Mouse (Mus musculus): ENCODE measurements around the gene H2-T24. TPM values are rescaled to one million over a fixed set of nuclear protein-coding genes. Genes with fewer than 3 reads are reported as not detected.
"Not testable (repeated sequence)": the region's sequence is repeated elsewhere in the genome, so short reads cannot be mapped to it uniquely, and the experiment has no call there.

Gene H2-T24
- total RNA-seq, 2 experiments from 2014 or later = 0.62 to 0.93 TPM

DNA sequence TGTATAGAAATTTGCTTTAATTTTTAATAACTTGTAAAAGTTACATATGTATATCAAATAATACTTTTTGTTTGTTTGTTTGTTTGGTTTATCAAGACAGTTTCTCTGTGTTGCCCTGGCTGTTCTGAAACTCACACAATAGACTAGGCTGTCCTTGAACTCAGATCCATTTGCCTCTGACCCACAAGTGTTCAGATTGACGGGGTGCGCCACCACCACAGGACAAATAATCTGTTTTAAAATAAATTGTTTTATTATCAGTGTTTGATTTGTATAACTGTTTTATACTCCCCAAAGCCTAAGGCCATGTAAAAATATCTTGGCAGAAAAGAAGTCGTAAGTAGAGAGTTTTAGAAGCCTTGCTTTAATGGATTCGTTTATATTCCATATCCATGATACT, 7.3 kb upstream of the H2-T24 start:
- intact Hi-C loops (cut with DNase I; ENCODE audit: low total_unique reads) = no loop called here
- DNase-seq = no peak

- DNase-seq = no peak
- intact Hi-C loops (cut with DNase I; ENCODE audit: low total_unique reads) = no loop called here
Observed at GRCm38 (mm10) chr17:36025901-36026300, 5.5 kb upstream of the H2-T24 start.

- intact Hi-C loops (cut with DNase I; ENCODE audit: low total_unique reads) = no loop called here
- no peak for DNase-seq
Observed at GRCm38 (mm10) chr17:36025197-36025596, 4.8 kb upstream of the H2-T24 start.

DNA sequence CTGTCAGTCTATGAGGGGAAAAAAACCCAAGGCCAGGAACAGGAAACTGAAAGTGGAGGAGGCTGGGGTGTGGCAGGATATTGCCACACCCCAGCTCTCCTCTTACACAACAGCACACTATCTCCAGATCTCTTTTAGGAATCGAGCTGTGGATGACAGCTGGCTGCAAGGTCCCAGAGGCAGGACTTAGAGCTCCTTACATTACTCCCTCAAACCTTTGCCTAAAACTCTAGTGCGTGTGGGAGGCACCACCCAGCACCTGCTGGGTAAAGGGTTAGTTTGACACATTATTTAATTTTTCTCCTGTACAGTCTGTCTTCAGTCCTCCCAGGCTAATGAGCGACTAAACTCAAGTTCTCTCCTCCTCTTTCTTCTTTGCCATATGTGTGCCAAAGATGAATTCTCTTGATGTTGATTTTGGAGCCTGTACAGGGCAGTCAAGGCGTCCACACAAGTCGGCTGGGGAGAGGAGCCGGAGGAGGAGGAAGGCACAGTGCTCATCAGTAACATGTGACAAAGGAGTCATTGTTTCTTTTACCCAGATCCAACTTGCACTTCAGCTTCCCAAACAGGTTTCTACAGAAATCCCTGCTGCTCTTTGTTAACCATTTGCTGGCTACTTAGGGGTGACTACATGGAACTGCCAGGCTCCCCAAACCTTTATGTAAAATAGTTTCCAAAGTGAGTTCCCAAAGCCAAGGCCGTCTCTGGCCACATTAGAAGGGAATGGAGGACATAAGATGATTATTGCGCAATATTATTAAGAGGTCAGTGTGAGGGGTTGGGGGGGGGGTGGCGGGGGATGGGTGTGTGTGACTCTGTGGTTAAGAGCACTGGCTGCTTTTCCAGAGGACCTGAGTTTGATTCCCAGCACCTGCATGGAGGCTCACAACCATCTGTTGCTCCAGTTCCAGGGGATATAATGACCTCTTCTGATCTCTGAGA, 3.6 kb upstream of the H2-T24 start:
- no peak for DNase-seq
- intact Hi-C loops (cut with DNase I; ENCODE audit: low total_unique reads) = no loop called here

GRCm38 (mm10) chr17:36022922-36023321, 2.6 kb upstream of the H2-T24 start:
- no peak for DNase-seq
- intact Hi-C loops (cut with DNase I; ENCODE audit: low total_unique reads) = no loop called here

DNA sequence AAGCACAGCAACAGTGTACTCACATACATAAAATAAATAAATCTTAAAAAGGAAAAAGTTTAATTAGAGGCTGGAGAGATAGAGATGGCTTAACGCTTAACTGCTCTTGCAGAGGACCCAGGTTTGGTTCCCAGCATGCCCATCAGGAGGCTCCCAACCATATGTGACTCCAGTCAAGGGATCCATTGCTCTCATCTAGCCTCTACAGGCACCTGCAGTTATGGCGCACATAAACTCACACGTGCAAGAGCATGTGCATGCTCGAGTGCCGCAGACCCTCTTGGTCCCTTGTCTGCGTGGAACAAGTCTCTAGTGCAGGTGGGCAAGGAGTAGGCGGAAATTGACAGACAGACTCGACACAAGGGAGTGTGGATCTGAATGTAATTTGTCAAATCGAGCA, 1.7 kb upstream of the H2-T24 start:
- intact Hi-C loops (cut with DNase I; ENCODE audit: low total_unique reads) = no loop called here
- no peak for DNase-seq

DNA sequence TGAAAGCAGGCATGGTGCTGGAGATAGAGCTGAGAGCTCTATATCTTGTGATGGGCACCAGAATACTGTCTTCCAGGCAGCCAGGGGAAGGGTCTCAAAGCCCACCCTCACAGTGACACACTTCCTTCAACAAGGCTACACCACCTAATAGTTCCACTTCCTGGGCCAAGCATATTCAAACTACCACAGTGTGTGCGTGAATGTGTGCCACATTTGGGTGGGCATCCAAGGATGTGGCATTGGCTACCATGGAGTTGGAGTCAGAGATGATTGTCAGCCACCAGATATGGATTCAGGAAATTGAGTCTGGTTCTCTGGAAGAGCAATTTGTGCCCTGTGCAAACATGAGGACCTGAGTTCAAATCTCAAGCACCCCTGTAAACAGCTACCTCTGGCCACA, 949 bp upstream of the H2-T24 start:
- intact Hi-C loops (cut with DNase I; ENCODE audit: low total_unique reads) = no loop called here

DNA sequence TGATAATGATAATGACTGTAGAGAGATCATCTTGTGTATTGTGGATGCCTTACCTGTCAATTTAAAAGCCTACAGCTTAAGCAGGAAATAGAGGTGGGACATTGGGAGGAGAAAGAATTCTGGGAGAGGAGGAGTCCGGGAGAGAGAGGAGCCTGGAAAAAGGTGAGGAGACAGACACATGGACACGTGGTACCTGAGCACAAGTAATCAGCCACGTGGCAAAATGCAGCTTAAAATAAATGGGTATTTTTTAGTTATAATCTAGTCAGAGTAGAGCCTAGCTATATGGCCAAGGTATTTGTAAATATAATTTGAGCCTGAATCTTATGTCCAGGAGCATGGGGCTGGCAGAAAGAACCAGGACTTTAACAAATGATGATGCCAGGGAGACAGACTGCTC, 841 bp downstream of the H2-T24 start:
- intact Hi-C loops (cut with DNase I; ENCODE audit: low total_unique reads) = no loop called here
- DNase-seq = no peak

More for the DNA sequence above, 949 bp upstream of the H2-T24 start:
- no peak for DNase-seq

- intact Hi-C loops (cut with DNase I; ENCODE audit: low total_unique reads) = no loop called here
- no peak for DNase-seq
Observed at GRCm38 (mm10) chr17:36018979-36019378, 1.4 kb downstream of the H2-T24 start.

DNA sequence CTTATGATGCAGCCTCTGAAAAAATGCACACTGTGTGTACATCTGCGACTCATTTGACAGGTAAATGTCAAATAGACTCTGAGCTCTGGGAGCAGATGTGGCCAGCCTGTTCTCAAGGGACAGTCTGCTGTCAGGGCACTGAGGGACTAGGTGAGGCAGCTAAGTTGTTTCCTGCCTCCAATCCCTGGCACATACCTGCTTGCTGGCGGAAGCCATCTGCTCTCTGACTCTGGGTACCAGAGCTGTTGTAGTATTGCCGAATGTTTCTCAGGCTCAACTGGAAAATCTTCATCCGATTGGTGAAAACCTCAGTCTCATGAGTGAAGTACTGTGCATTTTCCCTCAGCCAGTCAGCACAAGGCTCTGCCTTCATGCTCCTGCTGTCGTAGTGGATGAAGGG, 3.3 kb downstream of the H2-T24 start:
- intact Hi-C loops (cut with DNase I; ENCODE audit: low total_unique reads) = no loop called here
- no peak for DNase-seq

GRCm38 (mm10) chr17:36014977-36015376, 5.4 kb downstream of the H2-T24 start:
- intact Hi-C loops (cut with DNase I; ENCODE audit: low total_unique reads) = no loop called here
- no peak for DNase-seq

DNA sequence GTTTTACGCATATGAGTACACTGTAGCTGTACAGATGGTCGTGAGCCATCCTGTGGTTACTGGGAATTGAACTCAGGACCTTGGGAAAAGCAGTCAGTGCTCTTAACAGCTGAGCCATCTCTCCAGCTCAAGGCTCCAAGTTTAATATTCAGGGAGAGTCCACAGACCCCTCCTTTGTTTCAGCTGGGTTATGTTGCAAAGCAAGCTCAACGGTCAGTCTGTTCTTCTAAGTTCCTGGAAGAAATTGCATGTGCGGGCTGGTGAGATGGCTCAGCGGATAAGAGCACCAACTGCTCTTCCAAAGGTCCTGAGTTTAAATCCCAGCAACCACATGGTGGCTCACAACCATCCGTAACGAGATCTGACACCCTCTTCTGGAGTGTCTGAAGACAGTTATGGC, 16.0 kb downstream of the H2-T24 start:
- DNase-seq; intact Hi-C loops (cut with DNase I; ENCODE audit: low total_unique reads): not testable (repeated sequence)

DNA sequence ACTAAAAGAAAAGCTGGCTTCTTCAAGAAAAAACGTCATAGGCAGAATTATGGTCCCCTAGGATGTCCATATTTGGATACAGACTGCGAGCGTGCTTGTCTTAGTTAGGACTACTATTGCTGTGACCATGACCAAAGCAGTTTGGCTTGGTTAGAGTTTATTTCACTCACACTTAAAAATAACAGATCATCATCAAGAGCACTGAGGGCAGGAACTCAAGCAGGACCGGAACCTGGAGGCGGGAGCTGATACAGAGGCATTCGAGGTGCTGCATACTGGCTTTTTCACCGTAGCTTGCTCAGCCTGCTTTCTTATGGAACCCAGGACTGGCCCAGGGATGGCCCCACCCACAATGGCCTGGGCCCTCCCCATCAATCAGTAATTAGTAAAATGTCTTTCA, 17.0 kb downstream of the H2-T24 start:
- DNase-seq = no peak
- intact Hi-C loops (cut with DNase I; ENCODE audit: low total_unique reads) = no loop called here

DNA sequence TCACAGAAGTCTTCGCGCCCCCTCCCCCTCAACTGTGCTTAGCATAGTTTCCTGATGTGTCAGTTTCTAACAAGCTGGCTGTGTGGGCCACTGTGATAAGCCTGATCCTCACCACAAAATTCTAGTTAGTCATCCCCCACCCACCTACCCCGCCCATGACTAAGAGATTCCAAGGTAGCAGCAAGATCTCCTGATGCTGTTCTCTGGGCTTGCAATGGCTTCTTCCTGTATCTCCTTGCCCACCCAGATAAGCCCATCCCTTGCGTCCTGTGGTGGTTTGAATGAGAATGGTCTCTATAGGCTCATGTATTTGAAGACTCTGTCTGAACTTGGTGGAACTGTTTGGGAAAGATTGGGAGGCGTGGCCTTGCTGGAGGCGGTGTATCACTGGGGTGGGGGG, 18.4 kb downstream of the H2-T24 start:
- intact Hi-C loops (cut with DNase I; ENCODE audit: low total_unique reads) = no loop called here

DNA sequence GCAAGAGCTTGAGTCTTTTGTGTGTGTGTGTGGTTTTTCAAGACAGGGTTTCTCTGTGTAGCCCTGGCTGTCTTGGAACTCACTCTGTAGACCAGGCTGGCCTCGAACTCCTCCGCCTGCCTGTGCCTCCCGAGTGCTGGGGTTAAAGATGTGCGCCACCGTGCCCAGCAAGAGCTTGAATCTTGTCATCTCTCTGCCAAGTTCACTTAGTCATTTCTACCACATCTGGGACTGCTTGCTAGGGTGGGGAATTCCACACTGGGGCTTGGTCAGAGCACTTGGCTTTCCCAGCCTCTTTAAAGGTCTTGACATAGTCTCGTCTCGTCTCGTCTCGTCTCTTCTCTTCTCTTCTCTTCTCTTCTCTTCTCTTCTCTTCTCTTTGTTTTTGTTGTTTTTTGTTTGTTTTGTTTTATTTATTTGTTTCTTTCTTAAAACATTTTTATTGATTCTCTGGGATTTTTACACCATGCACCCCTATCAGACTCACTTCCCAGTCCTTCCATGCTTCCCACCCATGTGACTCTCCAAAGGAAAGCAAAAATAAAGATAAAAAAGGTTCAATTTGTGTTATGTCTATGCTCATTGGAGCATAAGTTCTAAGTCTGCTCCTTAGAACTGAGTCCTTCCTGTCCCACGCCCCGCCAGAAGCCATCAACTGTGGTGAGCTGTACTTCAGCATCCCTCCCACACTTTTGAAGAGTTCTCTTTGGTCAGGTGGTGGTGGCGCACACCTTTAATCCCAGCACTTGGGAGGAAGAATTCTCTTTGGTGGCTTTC, 19.1 kb downstream of the H2-T24 start:
- DNase-seq = no peak
- intact Hi-C loops (cut with DNase I; ENCODE audit: low total_unique reads) = no loop called here

More for the DNA sequence above, 18.4 kb downstream of the H2-T24 start:
- DNase-seq = no peak

GRCm38 (mm10) chr17:36000349-36000748, 20.0 kb downstream of the H2-T24 start:
- intact Hi-C loops (cut with DNase I; ENCODE audit: low total_unique reads) = no loop called here

GRCm38 (mm10) chr17:35999356-35999755, 21.0 kb downstream of the H2-T24 start:
- intact Hi-C loops (cut with DNase I; ENCODE audit: low total_unique reads) = no loop called here
- DNase-seq = no peak

More at GRCm38 (mm10) chr17:36000349-36000748, 20.0 kb downstream of the H2-T24 start:
- DNase-seq = no peak

DNA sequence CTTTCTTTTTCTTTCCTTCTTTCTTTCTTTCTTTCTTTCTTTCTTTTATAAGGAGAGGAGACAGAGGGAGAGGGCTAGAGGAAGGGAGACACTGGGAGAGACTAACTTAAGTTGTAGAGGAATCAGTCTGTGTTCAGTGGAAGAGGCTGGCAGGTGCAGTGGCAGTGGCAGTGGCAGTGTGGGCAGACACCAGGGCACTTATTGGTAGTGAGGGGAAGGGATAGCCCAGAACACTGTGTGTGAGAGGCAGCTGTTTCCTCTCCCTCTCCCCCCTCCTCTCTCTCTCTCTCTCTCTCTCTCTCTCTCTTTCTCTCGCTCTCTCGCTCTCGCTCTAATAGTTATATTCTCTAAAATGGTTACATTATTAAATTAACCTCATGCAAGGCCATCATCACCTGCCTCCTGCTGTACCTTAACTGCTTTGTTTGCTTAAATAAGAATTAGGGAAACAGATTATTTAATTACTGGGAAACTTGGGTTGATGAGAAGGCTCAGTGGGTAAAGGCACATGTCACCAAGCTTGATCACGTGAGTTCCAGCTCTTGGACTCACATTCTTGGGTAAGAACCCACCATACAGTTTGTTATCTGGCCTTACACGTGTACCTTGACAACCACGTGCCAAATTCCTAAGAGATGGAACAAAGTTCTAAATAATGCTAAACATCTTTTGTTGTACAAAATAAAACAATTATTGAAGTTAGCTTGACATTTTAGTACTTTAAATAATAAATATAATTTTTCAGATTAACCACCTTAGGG, 21.6 kb downstream of the H2-T24 start:
- intact Hi-C loops (cut with DNase I; ENCODE audit: low total_unique reads) = no loop called here
- DNase-seq = no peak

DNA sequence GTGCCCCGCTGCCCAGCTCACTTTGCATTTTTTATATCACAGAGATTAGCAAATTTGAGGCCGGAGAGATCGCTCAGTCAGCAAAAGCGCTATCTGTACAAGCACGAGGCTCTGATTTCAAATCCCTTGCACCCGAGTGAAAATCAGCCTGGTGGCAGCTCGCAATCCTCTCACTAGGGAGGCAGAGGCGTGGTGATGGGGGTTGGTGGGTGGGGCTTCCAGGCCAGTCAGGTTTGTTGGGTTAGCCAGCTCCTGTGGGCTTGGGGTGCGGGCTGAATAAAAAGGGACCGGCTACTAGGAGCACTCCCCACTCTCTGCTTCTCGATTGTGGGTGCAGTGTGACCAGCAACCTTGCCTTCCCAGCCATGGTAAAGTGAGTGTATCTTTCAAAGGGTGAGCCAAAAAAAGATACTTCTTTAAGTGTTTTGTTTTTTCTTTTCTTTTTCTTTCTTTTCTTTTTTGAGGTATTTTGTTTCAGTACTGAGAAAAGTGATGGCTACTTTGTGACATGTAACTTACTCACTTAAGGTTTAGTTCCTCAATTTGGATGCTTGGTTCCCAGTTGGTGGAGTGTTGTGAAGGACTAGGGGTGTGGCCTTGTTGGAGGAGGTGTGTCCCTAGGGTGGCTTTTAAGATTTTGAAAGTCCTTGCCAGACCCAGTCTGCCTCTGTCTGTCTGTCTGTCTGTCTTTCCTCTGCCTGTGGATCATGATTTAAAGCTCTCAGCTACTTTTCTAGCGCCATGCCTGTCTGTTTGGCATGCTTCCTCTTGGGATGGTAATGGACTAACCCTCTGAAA, 22.4 kb downstream of the H2-T24 start:
- DNase-seq = no peak

More for the DNA sequence above, 22.4 kb downstream of the H2-T24 start:
- intact Hi-C loops (cut with DNase I; ENCODE audit: low total_unique reads) = loop anchor here (2.0 kb wide), 1 partner anchor 37 kb away; no protein-coding TSS in a partner anchor
